Mouse (Mus musculus) MEL (cell line): Measurements from ENCODE around the gene Vmn1r80.

Experiments used
- CTCF ChIP-seq, 3 experiments: IDR thresholded peaks in 2 of 3; conservative IDR thresholded peaks in 1 of 3; 2 replicates each; pipeline ENCODE4 v1.5.1; 2011 to 2012; ENCODE audit warnings: low read length in 3 of 3, low read depth in 2 of 3, mild to moderate bottlenecking in 2 of 3, improper control_type of control experiment in 1 of 3, inconsistent platforms in 1 of 3, mixed read lengths in 1 of 3, moderate library complexity in 1 of 3; ENCODE audit not compliant: control insufficient read depth in 1 of 3, insufficient read depth in 1 of 3, poor library complexity in 1 of 3, severe bottlenecking in 1 of 3
- MAFK ChIP-seq: IDR thresholded peaks from 2 replicates; pipeline ENCODE4 v1.6.1; 2011; ENCODE audit warnings: low read depth, mild to moderate bottlenecking, low read length, improper control_type of control experiment, borderline replicate concordance
- RCOR1 ChIP-seq: IDR thresholded peaks from 2 replicates; pipeline ENCODE4 v1.6.1; 2012; ENCODE audit warnings: low read depth, mild to moderate bottlenecking, inconsistent platforms, low read length, improper control_type of control experiment

- no peak for TF ChIP-seq MAFK
- TF ChIP-seq RCOR1: no peak
- TF ChIP-seq CTCF (IDR thresholded peaks at IDR 0.05 in 2 of 3, conservative IDR thresholded peaks at IDR 0.05 in 1 of 3; ENCODE audit: control insufficient read depth in 1 of 3, insufficient read depth in 1 of 3, low read depth in 2 of 3, low read length in 3 of 3, poor library complexity in 1 of 3, severe bottlenecking in 1 of 3): no peak
These were observed 39.1 kb upstream of the Vmn1r80 start, which contains the start of gene Vmn1r78 for GRCm38 (mm10) chr7:12149957-12150356.
